Mouse (Mus musculus) heart, postnatal 0 days (tissue): Measurements from ENCODE around the gene Nat8f1.

ENCODE experiments used
- CTCF ChIP-seq: IDR thresholded peaks from 2 replicates; pipeline ENCODE4 v1.5.1; 2016; ENCODE audit warnings: antibody characterized with exemption, control low read depth, low read depth
- EP300 ChIP-seq: IDR thresholded peaks from 2 replicates; pipeline ENCODE4 v1.6.1; 2016; ENCODE audit warnings: antibody characterized with exemption, low read depth

- TF ChIP-seq CTCF (no peak), EP300 (no peak)
These were observed 51.6 kb downstream of the Nat8f1 start for GRCm38 (mm10) chr6:85863840-85864239.
